In the genomic region with DNA sequence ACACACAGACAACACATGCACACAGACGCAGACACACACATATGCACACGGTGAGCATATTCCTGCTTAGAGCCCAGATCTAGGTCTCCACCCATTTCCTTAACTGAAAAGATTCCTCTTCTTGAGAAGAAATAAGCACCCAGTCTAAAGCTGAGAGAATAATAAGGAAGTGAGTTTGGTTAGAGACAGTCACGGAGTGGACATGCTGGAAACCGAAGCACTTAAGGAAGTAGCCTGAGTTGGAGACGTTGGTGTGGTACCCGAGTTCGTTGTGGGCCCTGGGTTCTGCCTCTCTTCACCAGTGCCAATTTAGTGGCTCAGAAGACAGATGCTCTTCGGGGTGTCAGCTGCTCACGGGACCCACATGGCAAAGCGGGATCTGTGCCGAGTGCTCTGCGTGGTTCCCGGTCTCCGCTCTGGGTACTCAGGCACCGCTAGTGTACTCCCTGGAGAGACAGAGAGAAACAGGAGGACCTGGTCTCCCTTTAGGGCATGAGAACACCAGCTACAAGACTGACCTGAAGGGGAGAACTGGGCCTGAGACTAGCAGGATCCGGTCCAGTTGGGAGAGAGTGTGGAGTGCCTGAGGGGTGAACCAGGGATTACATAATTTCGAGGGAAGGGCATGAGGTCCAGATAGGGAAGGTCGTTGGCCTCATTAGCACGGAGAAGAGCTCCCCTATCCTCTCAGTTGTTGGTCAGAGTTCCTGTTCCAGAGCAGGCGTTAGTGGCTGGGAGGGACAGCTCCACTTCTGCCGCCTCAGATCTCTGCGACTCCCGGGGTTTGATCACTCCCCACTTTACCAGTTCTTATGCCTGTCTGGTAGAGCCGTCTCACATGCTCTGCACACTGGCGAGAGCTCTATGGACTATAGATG, we compare ENCODE assay signal across 21 mouse cellular contexts. TPM values are rescaled to one million over a fixed set of nuclear protein-coding genes. Genes with fewer than 3 reads are reported as not detected.
DNase-seq lines count a peak whose midpoint lies in the region; ATAC-seq and TF ChIP-seq lines count a peak whose summit lies in the region.
"Had no signal": no experiment of that assay in that cellular context is flagged by ENCODE, and none has a peak within 500 bp of the region (broad histone marks: within the 10 kb centered on the region; RNA-seq: fewer than 3 reads in every experiment).

No protein-coding gene starts in this region.

- TF ChIP-seq POLR2A in liver, adult 2 months (IDR thresholded peaks at IDR 0.05; ENCODE audit: extremely low read depth, insufficient read depth, low read length) = no peak
- TF ChIP-seq POLR2A in bone marrow macrophage, adult 2 months (IDR thresholded peaks at IDR 0.05; ENCODE audit: borderline replicate concordance, low read depth, low read length) = no peak

- H3K4me2 ChIP-seq in liver, embryonic 11.5 days = no peak overlapping the region
- H3K4me2 ChIP-seq: forebrain, embryonic 12.5 days; heart, embryonic 12.5 days had no signal

- peak; percentile 33 for DNase-seq in liver, adult 2 months (ENCODE audit: extremely low read depth, low read depth, low spot score)
- DNase-seq in liver, embryonic 11.5 days (ENCODE audit: low spot score) = no peak
- DNase-seq in R1 (ENCODE audit: low read depth, low spot score) = peak; percentile 27
- no peak for DNase-seq in right cerebral cortex, postnatal 36 days (ENCODE audit: low spot score in 2 of 2)
- DNase-seq in neural tube, embryonic 10.5 days (ENCODE audit: extremely low spot score, low spot score) = no peak
- DNase-seq: adrenal gland, adult 2 months; cerebellum, adult 8-10 months; gastrocnemius, postnatal 25 days; heart, postnatal 4 days; kidney, adult 8-10 months; kidney, postnatal 36 days; lung, adult 2 months; lung, postnatal 4 days; midbrain, embryonic 14.5 days had no signal

- no peaks in the 10 kb centered on the region for H3K4me1 ChIP-seq in liver, adult 2 months (ENCODE audit: control insufficient read depth, insufficient read depth, low read length)
- no peaks in the 10 kb centered on the region for H3K4me1 ChIP-seq in liver, embryonic 11.5 days (replicated peaks; ENCODE audit: control insufficient read depth, insufficient read depth, low read length)
- H3K4me1 ChIP-seq in bone marrow macrophage, adult 2 months (ENCODE audit: control insufficient read depth, insufficient read depth, low read length) = peaks cover 10% of the 10 kb centered on the region
- H3K4me1 ChIP-seq: forebrain, embryonic 12.5 days; heart, embryonic 12.5 days had no signal

- no peaks in the 10 kb centered on the region for H3K36me3 ChIP-seq in liver, adult 2 months (ENCODE audit: control insufficient read depth, insufficient read depth, low read length)
- H3K36me3 ChIP-seq in liver, embryonic 11.5 days (ENCODE audit: control insufficient read depth, insufficient read depth, low read length) = no peaks in the 10 kb centered on the region
- no peaks in the 10 kb centered on the region for H3K36me3 ChIP-seq in macrophage (ENCODE audit: inconsistent target)
- H3K36me3 ChIP-seq: forebrain, embryonic 12.5 days; heart, embryonic 12.5 days had no signal

- peak overlapping the region; percentile 20; the same call in 1 of the 2 replicates for H3K4me3 ChIP-seq in liver, adult 2 months (ENCODE audit: insufficient read depth, low read depth, low read length)
- H3K4me3 ChIP-seq in liver, embryonic 11.5 days (ENCODE audit: low read depth, low read length) = no peak overlapping the region
- H3K4me3 ChIP-seq in bone marrow macrophage, adult 2 months (ENCODE audit: insufficient read depth, low read length) = 0 out of 2 replicates have a peak overlapping the region, but pooled peaks have one; percentile 4
- no peak overlapping the region for H3K4me3 ChIP-seq in macrophage (ENCODE audit: inconsistent target)
- H3K4me3 ChIP-seq: forebrain, embryonic 12.5 days; heart, embryonic 12.5 days had no signal

- TF ChIP-seq CTCF in liver, adult 2 months (IDR thresholded peaks at IDR 0.05; ENCODE audit: low read depth, low read length) = no peak
- no peak for TF ChIP-seq CTCF in bone marrow macrophage, adult 2 months (IDR thresholded peaks at IDR 0.05; ENCODE audit: low read depth, low read length)

- H3K9me3 ChIP-seq in liver, embryonic 11.5 days (ENCODE audit: control insufficient read depth, low read length) = no peaks in the 10 kb centered on the region; the same call in 1 of the 2 replicates
- H3K9me3 ChIP-seq: forebrain, embryonic 12.5 days had no signal

- peak overlapping the region; percentile 42; the same call in 1 of the 2 replicates for H3K27ac ChIP-seq in liver, adult 2 months (replicated peaks; ENCODE audit: insufficient read depth, low read depth, low read length)
- no peak overlapping the region for H3K27ac ChIP-seq in liver, embryonic 11.5 days (ENCODE audit: low read depth, low read length)
- H3K27ac ChIP-seq in bone marrow macrophage, adult 2 months (ENCODE audit: insufficient read depth, low read depth, low read length) = peak overlapping the region; percentile 84
- H3K27ac ChIP-seq in macrophage = peak overlapping the region; percentile 86
- H3K27ac ChIP-seq: forebrain, embryonic 12.5 days had no signal

- H3K9ac ChIP-seq in liver, adult 2 months (ENCODE audit: low read depth, low read length) = 0 out of 2 replicates have a peak overlapping the region, but pooled peaks have one; percentile 15
- no peak overlapping the region for H3K9ac ChIP-seq in liver, embryonic 11.5 days (ENCODE audit: low read depth, low read length)
- H3K9ac ChIP-seq: forebrain, embryonic 12.5 days; heart, embryonic 12.5 days had no signal

- no peak for ATAC-seq in liver, embryonic 11.5 days (replicated peaks; ENCODE audit: low FRiP score)
- no peak for ATAC-seq in activated CD4-positive, CD25-positive, alpha-beta regulatory T cell, adult 4 months

- WGBS in liver, adult 2 months = 71% methylated on average over 25 of the region's 25 CpGs
- WGBS in liver, embryonic 11.5 days = 63% methylated on average over 25 of the region's 25 CpGs
- WGBS in macrophage (ENCODE audit: missing documents) = 35% methylated on average over 24 of the region's 25 CpGs

- H3K27me3 ChIP-seq in liver, adult 2 months (ENCODE audit: control insufficient read depth, insufficient read depth, low read length) = no peaks in the 10 kb centered on the region; the same call in 1 of the 2 replicates
- no peaks in the 10 kb centered on the region for H3K27me3 ChIP-seq in liver, embryonic 11.5 days (replicated peaks; ENCODE audit: control insufficient read depth, insufficient read depth, low read length)
- H3K27me3 ChIP-seq: forebrain, embryonic 12.5 days; heart, embryonic 12.5 days had no signal

- H3K79me2 ChIP-seq in liver, adult 2 months (ENCODE audit: control insufficient read depth, insufficient read depth, low read length) = no peaks in the 10 kb centered on the region
- H3K79me2 ChIP-seq in macrophage (ENCODE audit: inconsistent target) = no peaks in the 10 kb centered on the region

RNA-seq across cellular contexts. Expression of a gene that starts 11.2 kb away (rescaled TPM):
- 3.5 and 4.0 TPM in 2 replicates for total RNA-seq in liver, adult 2 months (2014; rRNA removed)
- 3.7 and 5.0 TPM in 2 replicates for polyA plus RNA-seq in liver, adult 2 months (2012; rRNA removed)
- 111 and 125 TPM in 2 replicates for polyA plus RNA-seq in liver, embryonic 11.5 days (2014; fragmentation: Nextera tagmentation; extraction: Ambion mirVana)
- polyA plus RNA-seq in bone marrow macrophage, adult 2 months (2012; ENCODE audit: insufficient read depth, insufficient read length, missing spikeins) = 26.2 and 28.0 TPM in 2 replicates
- total RNA-seq in macrophage (2018; cell fraction: chromatin; rRNA removed) = 10 to 100 TPM in 23 of 26 experiments, 1 to 10 TPM in 3; 5.3 to 54.6 (median 24.2) TPM
- 10 to 100 TPM in 22 of 26 experiments, 1 to 10 TPM in 4; 7.2 to 27.0 (median 12.5) TPM for total RNA-seq in macrophage (2018; cell fraction: cytosol; rRNA removed)
- total RNA-seq in macrophage (2018; cell fraction: nucleus; rRNA removed) = 10 to 100 TPM in 21 of 26 experiments, 1 to 10 TPM in 5; 7.7 to 62.7 (median 23.5) TPM
- polyA plus RNA-seq in macrophage (2018) = 10.7 to 17.8 TPM (median 14.2 TPM) in 3 replicates
- polyA plus RNA-seq in activated CD4-positive, CD25-positive, alpha-beta regulatory T cell, adult 4 months (2017; shearing (Covaris generic)) = 10 to 100 TPM; 63.6 to 87.5 TPM

RNA-seq across cellular contexts. Expression of a gene that starts 27.6 kb away (rescaled TPM):
- 0.09 and 0.47 TPM in 2 replicates for total RNA-seq in liver, adult 2 months (2014; rRNA removed)
- 0.44 and 0.60 TPM in 2 replicates for polyA plus RNA-seq in liver, adult 2 months (2012; rRNA removed)
- polyA plus RNA-seq in liver, embryonic 11.5 days (2014; fragmentation: Nextera tagmentation; extraction: Ambion mirVana) = 0.53 and 0.62 TPM in 2 replicates
- polyA plus RNA-seq in bone marrow macrophage, adult 2 months (2012; ENCODE audit: insufficient read depth, insufficient read length, missing spikeins) = 42.1 and 44.3 TPM in 2 replicates
- total RNA-seq in macrophage (2018; cell fraction: chromatin; rRNA removed) = 10 to 100 TPM in 17 of 26 experiments, 1 to 10 TPM in 9; 3.0 to 63.3 (median 17.6) TPM
- 10 to 100 TPM in 8 of 26 experiments, 1 to 10 TPM in 18; 2.8 to 35.1 (median 6.6) TPM for total RNA-seq in macrophage (2018; cell fraction: cytosol; rRNA removed)
- total RNA-seq in macrophage (2018; cell fraction: nucleus; rRNA removed) = 100 to 1,000 TPM in 3 of 26 experiments, 10 to 100 TPM in 20, 1 to 10 TPM in 3; 7.3 to 110 (median 37.5) TPM
- polyA plus RNA-seq in macrophage (2018) = 1.7 to 5.8 TPM (median 2.0 TPM) in 3 replicates
- polyA plus RNA-seq in activated CD4-positive, CD25-positive, alpha-beta regulatory T cell, adult 4 months (2017; shearing (Covaris generic)) = 10 to 100 TPM; 65.9 to 77.3 TPM
- total RNA-seq: layer of hippocampus, postnatal 14 days; left cerebral cortex, postnatal 36 days had no signal
- polyA plus RNA-seq: forebrain, embryonic 12.5 days; heart, embryonic 12.5 days had no signal

RNA-seq across cellular contexts. Expression of a gene that starts 31.7 kb away (rescaled TPM):
- 0.09 and 0.27 TPM in 2 replicates for total RNA-seq in liver, adult 2 months (2014; rRNA removed)
- 0.42 and 0.60 TPM in 2 replicates for polyA plus RNA-seq in liver, adult 2 months (2012; rRNA removed)
- 2.2 and 2.5 TPM in 2 replicates for polyA plus RNA-seq in liver, embryonic 11.5 days (2014; fragmentation: Nextera tagmentation; extraction: Ambion mirVana)
- 2.0 and 2.1 TPM in 2 replicates for polyA plus RNA-seq in bone marrow macrophage, adult 2 months (2012; ENCODE audit: insufficient read depth, insufficient read length, missing spikeins)
- 1 to 10 TPM in 20 of 26 experiments, under 1 TPM in 6; 0.48 to 6.2 (median 2.3) TPM for total RNA-seq in macrophage (2018; cell fraction: chromatin; rRNA removed)
- 1 to 10 TPM; 2.4 to 6.4 (median 3.8) TPM for total RNA-seq in macrophage (2018; cell fraction: cytosol; rRNA removed)
- total RNA-seq in macrophage (2018; cell fraction: nucleus; rRNA removed) = 1 to 10 TPM; 1.8 to 5.3 (median 2.9) TPM
- polyA plus RNA-seq in macrophage (2018) = 1.9 to 4.4 TPM (median 4.2 TPM) in 3 replicates
- polyA plus RNA-seq in activated CD4-positive, CD25-positive, alpha-beta regulatory T cell, adult 4 months (2017; shearing (Covaris generic)) = under 1 TPM in 1 of 2 experiments, not detected in 1; 0.24 TPM

RNA-seq across cellular contexts. Expression of a gene that starts 38.0 kb away (rescaled TPM):
- total RNA-seq in liver, adult 2 months (2014; rRNA removed) = 0.18 and 0.54 TPM in 2 replicates
- polyA plus RNA-seq in liver, adult 2 months (2012; rRNA removed) = 0.13 and 0.16 TPM in 2 replicates
- polyA plus RNA-seq in liver, embryonic 11.5 days (2014; fragmentation: Nextera tagmentation; extraction: Ambion mirVana) = 0.23 and 0.34 TPM in 2 replicates
- polyA plus RNA-seq in bone marrow macrophage, adult 2 months (2012; ENCODE audit: insufficient read depth, insufficient read length, missing spikeins) = 27.3 TPM in 2 replicates
- total RNA-seq in macrophage (2018; cell fraction: chromatin; rRNA removed) = 1,000 to 10,000 TPM in 1 of 26 experiments, 100 to 1,000 TPM in 25; 132 to 1,128 (median 253) TPM
- 100 to 1,000 TPM in 12 of 26 experiments, 10 to 100 TPM in 14; 46.7 to 172 (median 94.6) TPM for total RNA-seq in macrophage (2018; cell fraction: cytosol; rRNA removed)
- total RNA-seq in macrophage (2018; cell fraction: nucleus; rRNA removed) = 100 to 1,000 TPM; 108 to 342 (median 214) TPM
- 41.7 to 78.3 TPM (median 63.2 TPM) in 3 replicates for polyA plus RNA-seq in macrophage (2018)
- polyA plus RNA-seq in activated CD4-positive, CD25-positive, alpha-beta regulatory T cell, adult 4 months (2017; shearing (Covaris generic)) = not detected

Comparison
In these comparisons a context has a peak if more than half of its experiments do, and no peak if none do; other contexts are left out.
1. DNase-seq: peak in liver, adult 2 months (single experiment) and R1 (single experiment); none in liver, embryonic 11.5 days (single experiment), right cerebral cortex, postnatal 36 days (0 of 2) and neural tube, embryonic 10.5 days (single experiment).
2. H3K4me3 ChIP-seq: peak in liver, adult 2 months (single experiment) and bone marrow macrophage, adult 2 months (single experiment); none in liver, embryonic 11.5 days (single experiment) and macrophage (single experiment).